Mouse (Mus musculus) embryonic facial prominence, embryonic 12.5 days (tissue): ENCODE data around the gene Dzip3. TPM values are rescaled to one million over a fixed set of nuclear protein-coding genes. Genes with fewer than 3 reads are reported as not detected.

Source experiments
- ATAC-seq: fragments of 200-750 bp; cut with Nextera tagmentation; 2 replicates; pipeline ENCODE4 v1.8.0; 2017; ENCODE audit not compliant: insufficient number of reproducible peaks, insufficient read depth, low FRiP score, low TSS enrichment
- H3K27ac ChIP-seq: fragments of 300-500 bp; sonication (generic); 2 replicates; pipeline ENCODE4 v1.5.1; 2016; ENCODE audit warnings: mild to moderate bottlenecking
- H3K27me3 ChIP-seq: fragments of 300-500 bp; sonication (generic); 2 replicates; pipeline ENCODE4 v1.6.1; 2016; ENCODE audit warnings: mild to moderate bottlenecking, moderate library complexity
- H3K36me3 ChIP-seq: fragments of 300-500 bp; sonication (generic); 2 replicates; pipeline ENCODE4 v1.6.1; 2016; ENCODE audit warnings: mild to moderate bottlenecking
- H3K4me1 ChIP-seq: fragments of 300-500 bp; sonication (generic); 2 replicates; pipeline ENCODE4 v1.6.1; 2016
- H3K4me2 ChIP-seq: fragments of 300-500 bp; sonication (generic); replicated peaks from 2 replicates; pipeline ENCODE4 v1.6.1; 2016; ENCODE audit warnings: mild to moderate bottlenecking, moderate library complexity
- H3K4me3 ChIP-seq: fragments of 300-500 bp; sonication (generic); 2 replicates; pipeline ENCODE4 v1.5.1; 2016; ENCODE audit warnings: mild to moderate bottlenecking
- H3K9ac ChIP-seq: fragments of 300-500 bp; sonication (generic); 2 replicates; pipeline ENCODE4 v1.6.1; 2016; ENCODE audit warnings: mild to moderate bottlenecking, moderate library complexity
- H3K9me3 ChIP-seq: fragments of 300-500 bp; sonication (generic); 2 replicates; pipeline ENCODE4 v1.6.1; 2016; ENCODE audit warnings: mild to moderate bottlenecking, moderate library complexity
- WGBS: fragments of 180-500 bp; shearing (Covaris S2); methylation state at CpG from one replicate; pipeline ENCODE4 v1.1.7; 2016; 5-methylcytosine and 5-hydroxymethylcytosine counted together
- polyA plus RNA-seq: library from polyadenylated mRNA; unstranded; fragments of >200 nt; fragmentation: Nextera tagmentation; extraction: Ambion mirVana; gene quantifications from 2 replicates; pipeline ENCODE4 v1.2.1, GENCODE M21; 2016

Dzip3 gene
- polyA plus RNA-seq, 1 experiment from 2014 or later, result 44.5 TPM

- ATAC-seq, result no peak
- H3K4me2 ChIP-seq, result no peak overlapping the region
- H3K27ac ChIP-seq, result no peak overlapping the region
- H3K9ac ChIP-seq, result no peak overlapping the region
- H3K36me3 ChIP-seq, result peaks cover 22% of the 10 kb centered on the region
- H3K27me3 ChIP-seq, result no peaks in the 10 kb centered on the region
- H3K4me1 ChIP-seq, result no peaks in the 10 kb centered on the region
- H3K4me3 ChIP-seq, result no peak overlapping the region
- no peaks in the 10 kb centered on the region for H3K9me3 ChIP-seq
Observed at GRCm38 (mm10) chr16:48979965-48980364, 14.0 kb downstream of the Dzip3 start.

- H3K4me1 ChIP-seq, result no peaks in the 10 kb centered on the region
- H3K36me3 ChIP-seq, result peaks cover 21% of the 10 kb centered on the region
- no peak for ATAC-seq
- H3K9ac ChIP-seq, result no peak overlapping the region
- 93% methylated on average over 1 of the region's 1 CpGs for WGBS
- H3K4me3 ChIP-seq, result no peak overlapping the region
- H3K9me3 ChIP-seq, result no peaks in the 10 kb centered on the region
- H3K27ac ChIP-seq, result no peak overlapping the region
- no peak overlapping the region for H3K4me2 ChIP-seq
- no peaks in the 10 kb centered on the region for H3K27me3 ChIP-seq
Observed at GRCm38 (mm10) chr16:48973548-48973947, 20.4 kb downstream of the Dzip3 start.

- H3K27me3 ChIP-seq, result no peaks in the 10 kb centered on the region
- WGBS, result 89% methylated on average over 2 of the region's 2 CpGs
- H3K9me3 ChIP-seq, result no peaks in the 10 kb centered on the region
- H3K4me1 ChIP-seq, result no peaks in the 10 kb centered on the region
- H3K9ac ChIP-seq, result no peak overlapping the region
- H3K4me2 ChIP-seq, result no peak overlapping the region
- H3K36me3 ChIP-seq, result peaks cover 16% of the 10 kb centered on the region
- no peak for ATAC-seq
- H3K27ac ChIP-seq, result no peak overlapping the region
- H3K4me3 ChIP-seq, result no peak overlapping the region
Observed at GRCm38 (mm10) chr16:48972996-48973395, 21.0 kb downstream of the Dzip3 start.

GRCm38 (mm10) chr16:48941805-48942204 lies 52.2 kb downstream of the Dzip3 start:
- Histone ChIP-seq H3K36me3 (peaks cover 20% of the 10 kb centered on the region), H3K9me3 (no peaks in the 10 kb centered on the region), H3K4me3 (no peak overlapping the region), H3K9ac (no peak overlapping the region), H3K27me3 (no peaks in the 10 kb centered on the region), H3K27ac (no peak overlapping the region), H3K4me2 (no peak overlapping the region), H3K4me1 (no peaks in the 10 kb centered on the region)
- 70% methylated on average over 1 of the region's 1 CpGs for WGBS
- ATAC-seq, result no peak

- H3K9ac ChIP-seq, result no peak overlapping the region
- no peak overlapping the region for H3K4me2 ChIP-seq
- H3K36me3 ChIP-seq, result peaks cover 26% of the 10 kb centered on the region
- no peak overlapping the region for H3K27ac ChIP-seq
- no peaks in the 10 kb centered on the region for H3K4me1 ChIP-seq
- ATAC-seq, result no peak
- 93% methylated on average over 1 of the region's 1 CpGs for WGBS
- H3K27me3 ChIP-seq, result no peaks in the 10 kb centered on the region
- no peaks in the 10 kb centered on the region for H3K9me3 ChIP-seq
- H3K4me3 ChIP-seq, result no peak overlapping the region
Observed at GRCm38 (mm10) chr16:48923724-48924123, 70.2 kb downstream of the Dzip3 start.

- no peaks in the 10 kb centered on the region for H3K4me1 ChIP-seq
- no peak overlapping the region for H3K27ac ChIP-seq
- 93% methylated on average over 3 of the region's 3 CpGs for WGBS
- no peaks in the 10 kb centered on the region for H3K27me3 ChIP-seq
- H3K36me3 ChIP-seq, result no peaks in the 10 kb centered on the region
- no peak for ATAC-seq
- H3K4me2 ChIP-seq, result no peak overlapping the region
- H3K9me3 ChIP-seq, result no peaks in the 10 kb centered on the region
- no peak overlapping the region for H3K9ac ChIP-seq
- no peak overlapping the region for H3K4me3 ChIP-seq
Observed at GRCm38 (mm10) chr16:48913206-48913605, 80.8 kb downstream of the Dzip3 start.

GRCm38 (mm10) chr16:48911184-48911583 lies 82.8 kb downstream of the Dzip3 start:
- ATAC-seq, result no peak
- no peaks in the 10 kb centered on the region for H3K36me3 ChIP-seq
- no peaks in the 10 kb centered on the region for H3K9me3 ChIP-seq
- H3K27ac ChIP-seq, result no peak overlapping the region
- H3K9ac ChIP-seq, result no peak overlapping the region
- H3K4me2 ChIP-seq, result no peak overlapping the region
- no peak overlapping the region for H3K4me3 ChIP-seq
- no peaks in the 10 kb centered on the region for H3K4me1 ChIP-seq
- H3K27me3 ChIP-seq, result no peaks in the 10 kb centered on the region
- 87% methylated on average over 1 of the region's 1 CpGs for WGBS

GRCm38 (mm10) chr16:48899868-48900267 lies 94.1 kb downstream of the Dzip3 start:
- H3K36me3 ChIP-seq, result no peaks in the 10 kb centered on the region
- no peaks in the 10 kb centered on the region for H3K4me1 ChIP-seq
- no peaks in the 10 kb centered on the region for H3K27me3 ChIP-seq
- no peak for ATAC-seq
- 76% methylated on average over 1 of the region's 1 CpGs for WGBS
- no peaks in the 10 kb centered on the region for H3K9me3 ChIP-seq
- H3K9ac ChIP-seq, result no peak overlapping the region
- no peak overlapping the region for H3K4me2 ChIP-seq
- no peak overlapping the region for H3K4me3 ChIP-seq
- no peak overlapping the region for H3K27ac ChIP-seq

GRCm38 (mm10) chr16:48890733-48891132 lies 103.2 kb downstream of the Dzip3 start:
- no peak overlapping the region for H3K4me3 ChIP-seq
- H3K9ac ChIP-seq, result no peak overlapping the region
- no peaks in the 10 kb centered on the region for H3K4me1 ChIP-seq
- H3K27ac ChIP-seq, result no peak overlapping the region
- WGBS, result 74% methylated on average over 2 of the region's 2 CpGs
- ATAC-seq, result no peak
- no peak overlapping the region for H3K4me2 ChIP-seq
- H3K9me3 ChIP-seq, result no peaks in the 10 kb centered on the region
- no peaks in the 10 kb centered on the region for H3K27me3 ChIP-seq
- H3K36me3 ChIP-seq, result no peaks in the 10 kb centered on the region

Other genes starting within 250 kb of the Dzip3 start
- not detected in 2 replicates for gene Trat1, start 222.1 kb downstream of the Dzip3 start, polyA plus RNA-seq
- not detected in 2 replicates for gene Retnlb, start 177.3 kb downstream of the Dzip3 start, polyA plus RNA-seq
- not detected in 2 replicates for gene Retnla, start 151.6 kb downstream of the Dzip3 start, polyA plus RNA-seq
- 0.69 TPM in 1 of 2 replicates, not detected in the other for gene Retnlg, start 121.5 kb downstream of the Dzip3 start, polyA plus RNA-seq
- 34.6 and 35.3 TPM in 2 replicates for gene Cip2a, start within 50 bp of the Dzip3 start, polyA plus RNA-seq
- 0.03 TPM in 1 of 2 replicates, not detected in the other for gene Myh15, start 63.3 kb upstream of the Dzip3 start, polyA plus RNA-seq